Mouse (Mus musculus): Measurements from ENCODE around the gene Map6. TPM values are rescaled to one million over a fixed set of nuclear protein-coding genes. Genes with fewer than 3 reads are reported as not detected.

Gene Map6
- total RNA-seq (2023): 1 to 10 TPM; 1.9 to 2.4 TPM

GRCm38 (mm10) chr7:99267251-99267896 lies at the start of gene Map6:
Gene Map6 (plus strand): TSS chr7:99267447.

DNA sequence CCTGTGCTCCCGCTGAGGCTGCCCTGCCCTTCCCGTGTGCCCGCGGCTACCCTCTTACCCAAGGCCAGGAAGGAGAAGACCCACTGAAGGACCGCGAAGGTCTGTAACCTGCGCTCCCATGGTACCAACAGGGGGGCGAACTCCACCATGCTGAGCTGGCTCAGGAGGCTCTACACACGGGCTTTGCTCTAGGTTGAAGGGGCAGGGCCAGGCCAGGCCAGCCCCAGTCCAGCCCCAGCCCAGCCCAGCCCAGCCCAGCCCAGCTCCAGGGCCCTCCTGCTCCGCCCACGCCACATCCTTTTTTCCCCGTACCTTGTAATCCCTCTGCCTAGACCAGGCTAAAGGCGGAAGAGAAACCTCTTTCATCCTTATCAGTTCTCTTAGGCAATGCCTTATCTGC lies 28.8 kb upstream of the Map6 start, which contains the start of gene Mogat2:
Gene Mogat2 (minus strand): TSS at position 203 of the 400 bp plus-strand sequence.

GRCm38 (mm10) chr7:99352526-99353400 lies 85.5 kb downstream of the Map6 start, which contains the start of gene Serpinh1:
Gene Serpinh1 (minus strand): TSS chr7:99353239.

DNA sequence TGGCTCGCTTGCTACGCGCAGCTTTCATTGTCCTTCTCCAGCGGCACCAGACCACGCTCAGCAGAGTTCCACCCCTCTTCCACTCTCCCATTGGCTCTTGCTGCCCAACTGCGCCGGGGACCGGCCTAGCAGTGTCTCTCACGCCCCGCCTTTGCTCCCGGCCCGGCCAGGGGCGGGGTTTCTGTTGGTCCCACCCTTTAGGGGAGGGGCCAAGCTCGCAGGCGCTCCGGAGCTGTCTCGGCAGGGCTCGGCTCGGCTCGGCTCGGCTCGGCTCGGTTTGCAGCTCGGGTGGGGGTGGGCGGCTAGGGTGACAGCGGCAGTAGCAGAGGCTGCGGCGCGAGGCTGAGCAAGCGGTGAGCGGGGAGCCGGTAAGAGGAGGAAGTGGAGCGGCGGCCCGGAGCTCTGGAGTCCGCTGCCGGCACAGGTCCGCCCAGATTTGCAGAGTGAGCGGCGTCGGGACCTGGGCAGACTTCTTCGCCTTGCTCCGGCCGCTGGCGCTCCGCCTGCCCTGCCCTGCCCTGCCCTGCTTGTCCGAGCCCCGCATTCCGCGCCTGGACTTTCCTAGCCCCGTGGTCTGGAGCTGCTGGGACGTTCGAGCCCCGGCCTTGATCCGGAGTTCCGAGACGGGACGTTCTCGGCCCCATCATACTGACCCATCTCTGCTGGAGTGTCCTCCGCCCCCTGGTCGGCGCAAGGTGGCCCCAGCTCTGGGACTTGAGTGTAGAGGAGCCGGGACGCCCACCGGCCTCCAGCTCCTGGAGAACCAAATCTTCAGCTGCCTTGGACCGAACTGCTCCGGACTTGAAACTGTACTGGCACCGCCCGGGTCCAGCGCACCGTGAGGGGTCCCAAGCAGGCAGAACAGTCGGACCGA lies 114.2 kb downstream of the Map6 start, which contains the start of gene Gdpd5:
Gene Gdpd5 (plus strand): TSS at position 201 of the 874 bp plus-strand sequence.

Other genes with a start within 250 kb of the Map6 start
- 10 to 100 TPM; 72.0 to 74.6 TPM for gene Uvrag, start 126.3 kb upstream of the Map6 start, total RNA-seq (2023)
- gene Dgat2, start 84.7 kb upstream of the Map6 start, total RNA-seq (2023): 10 to 100 TPM; 61.3 to 65.5 TPM
- 10 to 100 TPM; 15.1 to 16.1 TPM for gene Mogat2, start 28.8 kb upstream of the Map6 start, total RNA-seq (2023)
- gene Serpinh1, start 85.8 kb downstream of the Map6 start, total RNA-seq (2023): 1 to 10 TPM; 7.4 to 9.3 TPM
- gene Gdpd5, start 114.0 kb downstream of the Map6 start, total RNA-seq (2023): 1 to 10 TPM in 1 of 2 experiments, under 1 TPM in 1; 0.60 to 2.0 TPM
- gene Klhl35, start 198.6 kb downstream of the Map6 start, total RNA-seq (2023): under 1 TPM in 1 of 2 experiments, not detected in 1; 0.75 TPM
- gene Rps3, start 216.3 kb downstream of the Map6 start, total RNA-seq (2023): 100 to 1,000 TPM; 413 to 465 TPM